Mouse (Mus musculus): ENCODE data around the gene Pak1.

- TF ChIP-seq POLR2A (IDR thresholded peaks at IDR 0.05; ENCODE audit: borderline replicate concordance, insufficient read depth, low read length), result no peak
- no peak for TF ChIP-seq CTCF (IDR thresholded peaks at IDR 0.05; ENCODE audit: borderline replicate concordance, insufficient read depth, low read depth, low read length)
These were observed 23.8 kb upstream of the Pak1 start for GRCm38 (mm10) chr7:97764591-97764990.

All from cerebellum, adult 2 months (tissue).